Mouse (Mus musculus) heart, postnatal 14 days (tissue): ENCODE data around the gene Gdf3. TPM values are rescaled to one million over a fixed set of nuclear protein-coding genes. Genes with fewer than 3 reads are reported as not detected.

Experiments
- DNase-seq, 2 experiments: peaks; one replicate each; pipeline ENCODE4 v3.0.0; 2021 to 2022
- intact Hi-C: fragments of 180-260 bp; cut with DNase I; formaldehyde crosslinking; loops from one replicate; pipeline ENCODE4 v1.15.1; 2025
- total RNA-seq, 2 experiments: library from RNA; stranded (reverse); gene quantifications; 2 replicates each; pipeline ENCODE4 v1.2.3; 2021

Gdf3 gene
- total RNA-seq, 2 experiments from 2014 or later: not detected

- intact Hi-C loops: no loop called here
- no peak for DNase-seq
Measured at GRCm38 (mm10) chr6:122570695-122571616, 38.9 kb downstream of the Gdf3 start.

- intact Hi-C loops: no loop called here
- DNase-seq: no peak
Measured at GRCm38 (mm10) chr6:122569762-122570161, 40.1 kb downstream of the Gdf3 start.

GRCm38 (mm10) chr6:122569113-122569512, 40.8 kb downstream of the Gdf3 start:
- intact Hi-C loops: no loop called here
- no peak for DNase-seq

- intact Hi-C loops: no loop called here
- DNase-seq: no peak
Measured at GRCm38 (mm10) chr6:122565070-122565784, 44.7 kb downstream of the Gdf3 start.

DNA sequence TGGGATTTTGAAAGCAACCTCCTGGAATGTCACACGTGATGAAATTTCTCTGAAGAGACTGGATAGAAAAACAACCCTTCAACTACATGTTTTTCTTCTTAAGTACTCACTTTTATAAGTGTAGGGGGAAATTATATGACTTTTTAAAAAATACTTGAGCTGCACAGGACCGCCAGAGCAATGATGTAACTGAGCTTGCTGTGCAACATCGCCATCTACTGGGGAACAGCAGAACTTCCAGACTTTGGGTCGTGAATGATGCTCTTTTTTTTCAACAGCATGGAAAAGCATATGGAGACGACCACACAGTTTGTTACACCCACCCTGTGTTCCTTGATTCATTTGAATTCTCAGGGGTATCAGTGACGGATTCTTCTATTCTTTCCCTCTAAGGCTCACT, 47.4 kb downstream of the Gdf3 start:
- intact Hi-C loops: loop anchor here (1.0 kb wide), 1 partner anchor 160 kb away; no protein-coding TSS in a partner anchor
- DNase-seq: peak; percentile 57 to 69

DNA sequence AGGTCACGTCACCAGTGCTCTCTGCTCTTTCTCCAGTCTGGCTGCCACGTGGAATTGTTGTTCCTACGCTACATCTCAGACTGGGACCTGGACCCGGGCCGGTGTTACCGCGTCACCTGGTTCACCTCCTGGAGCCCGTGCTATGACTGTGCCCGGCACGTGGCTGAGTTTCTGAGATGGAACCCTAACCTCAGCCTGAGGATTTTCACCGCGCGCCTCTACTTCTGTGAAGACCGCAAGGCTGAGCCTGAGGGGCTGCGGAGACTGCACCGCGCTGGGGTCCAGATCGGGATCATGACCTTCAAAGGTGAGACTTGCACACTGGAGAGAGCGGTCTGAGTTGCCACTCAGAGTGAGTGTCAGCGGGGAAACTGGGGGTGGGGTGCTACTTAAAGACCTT, 48.9 kb downstream of the Gdf3 start:
- intact Hi-C loops: loop anchor here (2.0 kb wide), 1 partner anchor 66 kb away; no protein-coding TSS in a partner anchor
- no peak for DNase-seq

GRCm38 (mm10) chr6:122560427-122560826, 49.5 kb downstream of the Gdf3 start:
- DNase-seq: peak; percentile 71 to 81
- intact Hi-C loops: loop anchor here (2.0 kb wide), 1 partner anchor 66 kb away; no protein-coding TSS in a partner anchor

GRCm38 (mm10) chr6:122556959-122557561, 52.8 kb downstream of the Gdf3 start:
- intact Hi-C loops: no loop called here
- DNase-seq: peak; percentile 60 to 77

Other genes with a start within 250 kb of the Gdf3 start
- under 1 TPM in 1 of 2 experiments, not detected in 1; 0.20 TPM for gene Rimklb, start 111.3 kb downstream of the Gdf3 start, total RNA-seq
- 10 to 100 TPM; 82.5 to 86.0 TPM for gene Mfap5, start 104.2 kb downstream of the Gdf3 start, total RNA-seq
- gene Aicda, start 56.3 kb downstream of the Gdf3 start, total RNA-seq: not detected
- gene Apobec1, start 7.6 kb downstream of the Gdf3 start, total RNA-seq: 1 to 10 TPM; 3.9 to 4.8 TPM
- gene Dppa3, start 16.3 kb upstream of the Gdf3 start, total RNA-seq: not detected
- not detected for gene Nanog, start 97.4 kb upstream of the Gdf3 start, total RNA-seq
- gene Slc2a3, start 191.6 kb upstream of the Gdf3 start, total RNA-seq: 1 to 10 TPM; 2.3 to 2.4 TPM
- gene Foxj2, start 209.8 kb upstream of the Gdf3 start, total RNA-seq: 10 to 100 TPM; 30.9 to 31.9 TPM
- gene C3ar1, start 246.1 kb upstream of the Gdf3 start, total RNA-seq: 1 to 10 TPM; 2.5 to 3.6 TPM